Mouse (Mus musculus): Measurements from ENCODE around the gene Gm20721.

- TF ChIP-seq POLR2A (IDR thresholded peaks at IDR 0.05; ENCODE audit: borderline replicate concordance, extremely low read depth, low read depth, low read length) (no peak), CTCF (IDR thresholded peaks at IDR 0.05; ENCODE audit: insufficient read depth, low read length) (no peak)
These were observed 3.6 kb downstream of the Gm20721 start for GRCm38 (mm10) chr2:174342793-174343400.
